Mouse (Mus musculus) midbrain, embryonic 10.5 days (tissue): ENCODE data around the gene Dpm2. TPM values are rescaled to one million over a fixed set of nuclear protein-coding genes. Genes with fewer than 3 reads are reported as not detected.

ENCODE experiments used
- DNase-seq: peaks from one replicate; pipeline ENCODE4 v3.0.0-alpha.2; 2017; ENCODE audit warnings: low spot score
- H3K27ac ChIP-seq: fragments of 300-500 bp; sonication (generic); replicated peaks from 2 replicates; pipeline ENCODE4 v1.5.1; 2016; ENCODE audit warnings: mild to moderate bottlenecking
- H3K27me3 ChIP-seq: fragments of 300-500 bp; sonication (generic); 2 replicates; pipeline ENCODE4 v1.6.1; 2016; ENCODE audit warnings: low read depth, mild to moderate bottlenecking; ENCODE audit not compliant: poor library complexity, severe bottlenecking
- H3K36me3 ChIP-seq: fragments of 300-500 bp; sonication (generic); 2 replicates; pipeline ENCODE4 v1.6.1; 2016; ENCODE audit warnings: mild to moderate bottlenecking, moderate library complexity
- H3K4me1 ChIP-seq: fragments of 300-500 bp; sonication (generic); 2 replicates; pipeline ENCODE4 v1.6.1; 2016
- H3K4me3 ChIP-seq: fragments of 300-500 bp; sonication (generic); 2 replicates; pipeline ENCODE4 v1.5.1; 2016; ENCODE audit warnings: mild to moderate bottlenecking, moderate library complexity
- H3K9me3 ChIP-seq: fragments of 300-500 bp; sonication (generic); replicated peaks from 2 replicates; pipeline ENCODE4 v1.6.1; 2016; ENCODE audit warnings: mild to moderate bottlenecking
- WGBS: fragments of 180-500 bp; shearing (Covaris S2); methylation state at CpG from one replicate; pipeline ENCODE4 v1.1.7; 2016; 5-methylcytosine and 5-hydroxymethylcytosine counted together
- polyA plus RNA-seq: library from polyadenylated mRNA; unstranded; fragments of >200 nt; fragmentation: Nextera tagmentation; extraction: Ambion mirVana; gene quantifications from 2 replicates; pipeline ENCODE4 v1.2.1, GENCODE M21; 2016

The Dpm2 gene
- polyA plus RNA-seq, 1 experiment from 2014 or later, result 116 TPM

- Histone ChIP-seq H3K4me1 (peaks cover 6% of the 10 kb centered on the region), H3K27ac (no peak overlapping the region), H3K9me3 (no peaks in the 10 kb centered on the region), H3K27me3 (no peaks in the 10 kb centered on the region), H3K36me3 (peaks cover 3% of the 10 kb centered on the region; the same call in 1 of the 2 replicates), H3K4me3 (no peak overlapping the region)
- no peak for DNase-seq
- 91% methylated on average over 13 of the region's 13 CpGs for WGBS
Observed at GRCm38 (mm10) chr2:32596725-32597124, 26.1 kb downstream of the Dpm2 start.

- no peak for DNase-seq
- H3K36me3 ChIP-seq, result peaks cover 3% of the 10 kb centered on the region; the same call in 1 of the 2 replicates
- H3K27me3 ChIP-seq, result no peaks in the 10 kb centered on the region
- 86% methylated on average over 5 of the region's 5 CpGs for WGBS
- 0 out of 2 replicates have a peak overlapping the region, but pooled peaks have one; percentile 6 for H3K27ac ChIP-seq
- no peaks in the 10 kb centered on the region for H3K9me3 ChIP-seq
- peaks cover 11% of the 10 kb centered on the region for H3K4me1 ChIP-seq
- no peak overlapping the region for H3K4me3 ChIP-seq
Observed at GRCm38 (mm10) chr2:32597248-32597647, 26.6 kb downstream of the Dpm2 start.

- Histone ChIP-seq H3K27ac (peak overlapping the region; percentile 6; the same call in 1 of the 2 replicates), H3K9me3 (no peaks in the 10 kb centered on the region), H3K36me3 (peaks cover 3% of the 10 kb centered on the region; the same call in 1 of the 2 replicates), H3K27me3 (no peaks in the 10 kb centered on the region), H3K4me3 (no peak overlapping the region), H3K4me1 (peaks cover 16% of the 10 kb centered on the region)
- DNase-seq, result no peak
- WGBS, result 93% methylated on average over 5 of the region's 5 CpGs
Observed at GRCm38 (mm10) chr2:32597699-32598098, 27.0 kb downstream of the Dpm2 start.

GRCm38 (mm10) chr2:32598506-32598905 lies 27.8 kb downstream of the Dpm2 start:
- no peak overlapping the region for H3K27ac ChIP-seq
- no peak overlapping the region for H3K4me3 ChIP-seq
- peaks cover 17% of the 10 kb centered on the region for H3K4me1 ChIP-seq
- H3K9me3 ChIP-seq, result no peaks in the 10 kb centered on the region
- H3K36me3 ChIP-seq, result peaks cover 3% of the 10 kb centered on the region; the same call in 1 of the 2 replicates
- 95% methylated on average over 8 of the region's 8 CpGs for WGBS
- H3K27me3 ChIP-seq, result no peaks in the 10 kb centered on the region
- no peak for DNase-seq

DNA sequence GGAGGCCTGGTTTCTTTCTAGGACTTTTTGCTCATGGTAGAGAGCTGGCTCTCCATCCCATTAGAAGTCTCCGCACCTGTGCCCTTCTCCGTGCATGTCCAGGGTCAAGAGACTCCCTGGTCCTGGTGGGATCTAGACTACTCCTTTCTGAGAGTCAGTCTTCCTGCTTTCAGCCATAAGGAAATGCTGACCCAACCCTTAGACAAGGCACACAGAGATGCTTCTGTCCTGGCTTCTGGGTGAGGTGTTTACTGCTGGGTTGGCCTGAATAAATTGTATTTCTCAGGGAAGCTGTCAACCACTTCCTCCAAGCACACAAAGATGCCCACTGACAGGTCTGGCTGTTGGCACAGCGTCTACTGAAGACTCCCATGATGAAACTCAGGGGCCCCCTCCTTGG lies 28.8 kb downstream of the Dpm2 start, which contains the start of gene St6galnac6:
Gene St6galnac6 (plus strand): TSS at position 301 of the 400 bp plus-strand sequence.
- Histone ChIP-seq H3K4me3 (no peak within 1 kb of the TSS), H3K4me1 (peaks cover 17% of the 10 kb centered on the region), H3K27ac (no peak within 1 kb of the TSS), H3K27me3 (no peaks in the 10 kb centered on the region), H3K9me3 (no peaks in the 10 kb centered on the region), H3K36me3 (no peaks in the 10 kb centered on the region)
- DNase-seq, result no peak
- WGBS, result 97% methylated on average over 3 of the region's 3 CpGs

DNA sequence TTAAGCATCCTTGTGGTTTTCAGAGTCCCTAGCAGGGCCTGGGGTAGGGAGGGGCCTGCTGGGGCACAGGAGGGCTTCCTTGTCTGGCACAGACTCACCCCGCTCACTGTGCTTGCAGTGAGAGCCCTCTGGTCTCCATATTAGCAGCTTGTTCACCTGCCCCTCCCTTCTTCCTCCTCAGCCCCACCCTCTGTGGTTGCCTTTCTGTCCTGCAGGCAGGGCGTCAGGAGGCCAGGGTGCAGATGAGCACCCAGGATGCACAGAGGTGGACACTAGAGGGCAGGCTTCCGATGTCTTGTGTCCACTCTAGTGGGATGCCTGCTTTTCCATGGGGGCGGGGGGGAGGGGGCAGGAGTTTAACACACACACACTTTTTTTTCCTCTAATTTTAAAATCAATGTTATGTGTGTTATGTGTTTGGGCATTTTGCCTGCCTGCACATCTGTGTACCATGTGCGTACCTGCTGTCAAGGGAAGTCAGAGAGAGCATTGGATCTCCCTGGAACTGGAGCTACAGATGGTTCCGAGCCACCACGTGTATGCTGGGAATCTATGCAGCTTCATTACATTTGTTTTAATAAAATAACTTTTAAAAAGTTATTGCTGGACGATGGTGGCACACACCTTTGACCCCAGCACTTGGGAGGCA lies 30.9 kb downstream of the Dpm2 start:
- H3K27me3 ChIP-seq, result no peaks in the 10 kb centered on the region
- 0 out of 2 replicates have a peak overlapping the region, but pooled peaks have one; percentile 9 for H3K27ac ChIP-seq
- H3K4me3 ChIP-seq, result no peak overlapping the region
- H3K36me3 ChIP-seq, result no peaks in the 10 kb centered on the region
- WGBS, result 36% methylated on average over 8 of the region's 8 CpGs
- no peak for DNase-seq
- no peaks in the 10 kb centered on the region for H3K9me3 ChIP-seq
- peaks cover 19% of the 10 kb centered on the region for H3K4me1 ChIP-seq

GRCm38 (mm10) chr2:32602600-32603054 lies 32.0 kb downstream of the Dpm2 start:
- H3K36me3 ChIP-seq, result no peaks in the 10 kb centered on the region
- peak overlapping the region; percentile 50 for H3K4me3 ChIP-seq
- DNase-seq, result peak; percentile 89
- H3K9me3 ChIP-seq, result no peaks in the 10 kb centered on the region
- 1% methylated on average over 11 of the region's 11 CpGs for WGBS
- peaks cover 4% of the 10 kb centered on the region for H3K27me3 ChIP-seq
- H3K4me1 ChIP-seq, result peaks cover 30% of the 10 kb centered on the region
- peak overlapping the region; percentile 64 for H3K27ac ChIP-seq

GRCm38 (mm10) chr2:32604631-32605030 lies 34.0 kb downstream of the Dpm2 start:
- DNase-seq, result no peak
- H3K36me3 ChIP-seq, result no peaks in the 10 kb centered on the region
- WGBS, result 55% methylated on average over 10 of the region's 10 CpGs
- H3K27me3 ChIP-seq, result peaks cover 12% of the 10 kb centered on the region
- no peak overlapping the region for H3K4me3 ChIP-seq
- H3K27ac ChIP-seq, result no peak overlapping the region
- H3K4me1 ChIP-seq, result peaks cover 45% of the 10 kb centered on the region
- no peaks in the 10 kb centered on the region for H3K9me3 ChIP-seq

DNA sequence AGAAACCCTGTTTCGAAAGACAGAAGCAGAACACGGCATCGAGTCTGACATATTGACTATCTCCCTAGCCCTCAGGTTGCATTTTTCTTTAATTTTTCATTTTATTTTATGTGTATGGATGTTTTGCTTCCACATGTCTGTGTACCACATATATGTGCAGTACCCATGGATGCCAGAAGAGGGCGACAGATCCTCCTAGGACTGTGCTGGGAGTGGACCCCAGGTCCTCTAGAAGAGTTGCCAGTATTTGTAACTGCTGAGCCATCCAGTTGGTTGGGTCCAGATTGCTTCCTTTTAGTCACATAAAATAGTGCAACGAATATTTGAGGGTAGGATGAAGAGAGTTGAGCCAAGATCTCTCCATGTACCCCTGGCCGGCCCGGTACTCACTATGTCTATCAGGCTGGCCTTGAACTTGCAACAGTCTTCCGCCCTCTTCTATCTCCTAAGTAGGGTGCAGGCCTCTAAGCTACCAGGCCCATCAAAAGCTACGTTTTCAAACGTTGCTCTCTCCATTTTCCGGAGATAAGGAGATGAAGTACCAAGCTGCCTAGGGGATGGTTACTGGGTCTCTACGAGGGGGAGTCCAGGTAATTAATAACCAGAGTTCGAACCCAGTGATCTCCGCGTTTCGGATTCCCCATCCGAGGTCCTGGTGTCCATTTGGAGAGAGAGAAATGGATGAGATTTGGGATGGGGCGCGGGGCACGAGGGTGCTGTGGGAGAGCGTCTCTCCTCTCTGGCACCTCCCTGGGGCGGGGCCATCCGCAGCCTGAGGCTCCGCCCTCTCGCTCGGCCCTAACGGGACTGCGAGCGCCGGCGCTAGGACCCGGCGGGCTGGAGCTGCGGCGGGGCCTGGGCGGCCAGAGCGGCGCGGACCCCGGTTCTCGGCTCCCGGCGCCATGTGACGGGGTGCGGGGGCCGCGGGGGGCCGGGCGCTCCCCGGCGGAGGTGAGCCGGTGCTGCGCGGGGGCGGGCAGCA lies 35.8 kb downstream of the Dpm2 start:
- 12% methylated on average over 55 of the region's 55 CpGs for WGBS
- Histone ChIP-seq H3K27ac (peak overlapping the region; percentile 89), H3K27me3 (peaks cover 12% of the 10 kb centered on the region), H3K9me3 (no peaks in the 10 kb centered on the region), H3K4me1 (peaks cover 52% of the 10 kb centered on the region), H3K4me3 (peak overlapping the region; percentile 78), H3K36me3 (no peaks in the 10 kb centered on the region)
- peak; percentile 83 for DNase-seq

- DNase-seq, result peak; percentile 58
- H3K9me3 ChIP-seq, result no peaks in the 10 kb centered on the region
- WGBS, result 7% methylated on average over 34 of the region's 34 CpGs
- peak overlapping the region; percentile 78 for H3K4me3 ChIP-seq
- peaks cover 12% of the 10 kb centered on the region for H3K27me3 ChIP-seq
- peaks cover 42% of the 10 kb centered on the region for H3K4me1 ChIP-seq
- H3K36me3 ChIP-seq, result peaks cover 3% of the 10 kb centered on the region; the same call in 1 of the 2 replicates
- H3K27ac ChIP-seq, result peak overlapping the region; percentile 89
Observed at GRCm38 (mm10) chr2:32607262-32607947, 36.7 kb downstream of the Dpm2 start.

DNA sequence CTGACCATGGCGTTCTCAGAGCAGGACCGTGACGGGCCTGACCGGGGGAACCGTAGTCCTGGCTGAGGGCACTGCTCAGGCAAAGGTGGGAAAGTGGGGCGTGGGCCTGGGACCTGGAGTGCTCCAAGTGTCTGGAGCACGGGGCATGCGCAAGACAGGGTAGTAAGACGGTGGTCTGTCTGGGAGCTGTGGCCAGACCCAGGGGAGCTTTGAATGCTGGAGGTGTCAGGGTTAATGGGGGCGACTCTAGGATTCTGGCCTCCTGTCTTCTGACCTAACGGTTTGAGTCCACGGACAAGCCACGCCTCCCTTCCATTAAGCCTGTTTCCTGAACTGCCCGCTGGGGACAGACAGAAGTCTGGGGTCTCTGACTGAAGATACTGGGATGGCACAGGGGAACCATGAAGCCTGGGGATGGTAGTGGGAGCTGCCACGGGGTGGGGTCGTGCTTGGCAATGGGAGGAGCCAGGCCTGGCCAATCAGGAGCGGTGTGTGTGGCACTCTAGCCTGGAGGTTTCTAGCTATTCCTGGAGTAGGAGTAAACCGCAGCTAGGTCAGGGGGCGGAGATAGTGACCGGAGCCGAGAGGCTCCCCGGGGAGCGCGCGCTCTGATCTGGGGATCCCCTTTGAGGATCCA lies 37.6 kb downstream of the Dpm2 start:
- WGBS, result 9% methylated on average over 25 of the region's 25 CpGs
- Histone ChIP-seq H3K4me3 (peak overlapping the region; percentile 78), H3K27ac (peak overlapping the region; percentile 29; the same call in 1 of the 2 replicates), H3K4me1 (peaks cover 38% of the 10 kb centered on the region), H3K27me3 (peaks cover 12% of the 10 kb centered on the region), H3K9me3 (no peaks in the 10 kb centered on the region), H3K36me3 (peaks cover 10% of the 10 kb centered on the region; the same call in 1 of the 2 replicates)
- peak; percentile 70 for DNase-seq
